8 mouse cellular contexts compared by ENCODE assay signal in genomic region chr1:121096551-121097550, GRCm38 (mm10).
DNase-seq lines count a peak whose midpoint lies in the region; ATAC-seq and TF ChIP-seq lines count a peak whose summit lies in the region.

No protein-coding gene starts in this region.

- peak overlapping the region; percentile 56; the same call in 1 of the 2 replicates for H3K9ac ChIP-seq in heart, embryonic 11.5 days (ENCODE audit: low read depth, low read length)
- H3K9ac ChIP-seq in kidney, embryonic 15.5 days = peak overlapping the region; percentile 5; the same call in 1 of the 2 replicates
- H3K9ac ChIP-seq in lung, postnatal 0 days (replicated peaks; ENCODE audit: low read depth) = no peak overlapping the region
- H3K9ac ChIP-seq in stomach, embryonic 16.5 days (ENCODE audit: low read length) = peak overlapping the region; percentile 24

- ATAC-seq in heart, embryonic 11.5 days (replicated peaks; ENCODE audit: insufficient number of reproducible peaks, low FRiP score, low TSS enrichment) = no peak
- ATAC-seq in kidney, embryonic 15.5 days (replicated peaks; ENCODE audit: low FRiP score) = peak; percentile 83
- ATAC-seq in lung, postnatal 0 days = peak; percentile 65
- 0 out of 2 replicates have a peak, but pooled peaks have one; percentile 40 for ATAC-seq in stomach, embryonic 16.5 days (ENCODE audit: insufficient read depth, low FRiP score)

- no peak for TF ChIP-seq EP300 in lung, postnatal 0 days (IDR thresholded peaks at IDR 0.05)

- peak overlapping the region; percentile 79 for H3K4me2 ChIP-seq in heart, embryonic 11.5 days
- H3K4me2 ChIP-seq in kidney, embryonic 15.5 days = peak overlapping the region; percentile 58
- H3K4me2 ChIP-seq in lung, postnatal 0 days (replicated peaks; ENCODE audit: low read depth, low read length) = peak overlapping the region; percentile 53
- peak overlapping the region; percentile 56 for H3K4me2 ChIP-seq in stomach, embryonic 16.5 days (ENCODE audit: low read depth, low read length)

- TF ChIP-seq CTCF in lung, postnatal 0 days (IDR thresholded peaks at IDR 0.05) = no peak

- H3K4me1 ChIP-seq in heart, embryonic 11.5 days (ENCODE audit: control insufficient read depth, insufficient read depth, low read length) = no peaks in the 10 kb centered on the region
- peaks cover 7% of the 10 kb centered on the region for H3K4me1 ChIP-seq in kidney, embryonic 15.5 days
- no peaks in the 10 kb centered on the region for H3K4me1 ChIP-seq in lung, postnatal 0 days (ENCODE audit: insufficient read depth, low read depth, low read length)
- H3K4me1 ChIP-seq in stomach, embryonic 16.5 days (ENCODE audit: control insufficient read depth, insufficient read depth, low read length) = no peaks in the 10 kb centered on the region

- H3K27ac ChIP-seq in heart, embryonic 11.5 days (ENCODE audit: low read depth, low read length) = no peak overlapping the region
- no peak overlapping the region for H3K27ac ChIP-seq in kidney, embryonic 15.5 days
- no peak overlapping the region for H3K27ac ChIP-seq in lung, postnatal 0 days (ENCODE audit: low read length)
- H3K27ac ChIP-seq in stomach, embryonic 16.5 days (ENCODE audit: low read length) = no peak overlapping the region

- H3K4me3 ChIP-seq in heart, embryonic 11.5 days (ENCODE audit: low read depth, low read length) = peak overlapping the region; percentile 41
- peak overlapping the region; percentile 37 for H3K4me3 ChIP-seq in kidney, embryonic 15.5 days (replicated peaks)
- peak overlapping the region; percentile 34 for H3K4me3 ChIP-seq in lung, postnatal 0 days (ENCODE audit: low read depth, low read length)
- peak overlapping the region; percentile 45 for H3K4me3 ChIP-seq in stomach, embryonic 16.5 days (replicated peaks; ENCODE audit: low read length)

- H3K36me3 ChIP-seq in heart, embryonic 11.5 days (ENCODE audit: control insufficient read depth, insufficient read depth, low read length) = no peaks in the 10 kb centered on the region
- no peaks in the 10 kb centered on the region for H3K36me3 ChIP-seq in kidney, embryonic 15.5 days
- H3K36me3 ChIP-seq in lung, postnatal 0 days (ENCODE audit: insufficient read depth, low read length) = no peaks in the 10 kb centered on the region
- no peaks in the 10 kb centered on the region for H3K36me3 ChIP-seq in stomach, embryonic 16.5 days (ENCODE audit: control insufficient read depth, insufficient read depth, low read length)

- H3K9me3 ChIP-seq in heart, embryonic 11.5 days (replicated peaks; ENCODE audit: control insufficient read depth, low read length) = no peaks in the 10 kb centered on the region
- no peaks in the 10 kb centered on the region for H3K9me3 ChIP-seq in kidney, embryonic 15.5 days (replicated peaks)
- H3K9me3 ChIP-seq in lung, postnatal 0 days (ENCODE audit: low read length) = no peaks in the 10 kb centered on the region
- no peaks in the 10 kb centered on the region for H3K9me3 ChIP-seq in stomach, embryonic 16.5 days (replicated peaks; ENCODE audit: control insufficient read depth, low read length)

- 4% methylated on average over 28 of the region's 28 CpGs for WGBS in heart, embryonic 11.5 days (ENCODE audit: insufficient replicate concordance)
- 5% methylated on average over 28 of the region's 28 CpGs for WGBS in kidney, embryonic 15.5 days
- WGBS in lung, postnatal 0 days = 4% methylated on average over 28 of the region's 28 CpGs
- 6% methylated on average over 28 of the region's 28 CpGs for WGBS in stomach, embryonic 16.5 days

- DNase-seq in adrenal gland, postnatal 14 days = peak; percentile 21
- DNase-seq in adrenal gland, adult 18-20 months (ENCODE audit: low spot score in 2 of 2) = no peak
- peak; percentile 59 for DNase-seq in embryo, embryonic 10 days (ENCODE audit: low spot score)
- DNase-seq in lung, postnatal 0 days (ENCODE audit: low spot score) = peak; percentile 78
- no peak for DNase-seq in spleen, postnatal 14 days (ENCODE audit: low spot score in 2 of 2)

- H3K27me3 ChIP-seq in heart, embryonic 11.5 days (ENCODE audit: control insufficient read depth, insufficient read depth, low read length) = peaks cover 5% of the 10 kb centered on the region; the same call in 1 of the 2 replicates
- peaks cover 14% of the 10 kb centered on the region; the same call in 1 of the 2 replicates for H3K27me3 ChIP-seq in kidney, embryonic 15.5 days
- H3K27me3 ChIP-seq in lung, postnatal 0 days (replicated peaks; ENCODE audit: insufficient read depth, low read length) = no peaks in the 10 kb centered on the region
- no peaks in the 10 kb centered on the region for H3K27me3 ChIP-seq in stomach, embryonic 16.5 days (ENCODE audit: control insufficient read depth, insufficient read depth, low read length)

Comparison
In these comparisons a context has a peak if more than half of its experiments do, and no peak if none do; other contexts are left out.
1. DNase-seq: peak in adrenal gland, postnatal 14 days (single experiment), embryo, embryonic 10 days (single experiment) and lung, postnatal 0 days (single experiment); none in adrenal gland, adult 18-20 months (0 of 2) and spleen, postnatal 14 days (0 of 2).
2. Peak in every context shown above with its lines, with median percentiles within 50 percentile points of each other: H3K4me2 ChIP-seq and H3K4me3 ChIP-seq.